Mouse (Mus musculus) retina, postnatal 1 day (tissue): ENCODE data around the gene Obsl1.

ENCODE experiments used
- DNase-seq: peaks from one replicate; pipeline ENCODE4 v3.0.0-alpha.2; 2012

Obsl1 gene

GRCm38 (mm10) chr1:75517984-75518383, 11.7 kb upstream of the Obsl1 start:
- no peak for DNase-seq

- DNase-seq: no peak
Observed at GRCm38 (mm10) chr1:75516703-75517380, 10.6 kb upstream of the Obsl1 start.

GRCm38 (mm10) chr1:75512550-75512949, 6.3 kb upstream of the Obsl1 start:
- DNase-seq: no peak

GRCm38 (mm10) chr1:75511437-75512210, 5.4 kb upstream of the Obsl1 start:
- no peak for DNase-seq

- no peak for DNase-seq
Observed at GRCm38 (mm10) chr1:75510154-75510553, 3.9 kb upstream of the Obsl1 start.

GRCm38 (mm10) chr1:75509586-75509985, 3.3 kb upstream of the Obsl1 start:
- DNase-seq: no peak

- DNase-seq: peak; percentile 29
Observed at GRCm38 (mm10) chr1:75507006-75507405, 754 bp upstream of the Obsl1 start, which contains the start of gene Inha. Gene Inha, plus strand, starts transcription at chr1:75507077.

GRCm38 (mm10) chr1:75505159-75505955, 895 bp downstream of the Obsl1 start:
- peak; percentile 76 for DNase-seq

GRCm38 (mm10) chr1:75504256-75505045, 1.8 kb downstream of the Obsl1 start:
- no peak for DNase-seq

- DNase-seq: no peak
Observed at GRCm38 (mm10) chr1:75503651-75503980, 2.6 kb downstream of the Obsl1 start.

GRCm38 (mm10) chr1:75502945-75503650, 3.2 kb downstream of the Obsl1 start:
- DNase-seq: no peak

GRCm38 (mm10) chr1:75501905-75502304, 4.3 kb downstream of the Obsl1 start:
- DNase-seq: no peak

- DNase-seq: no peak
Observed at GRCm38 (mm10) chr1:75499441-75499840, 6.8 kb downstream of the Obsl1 start.

- DNase-seq: no peak
Observed at GRCm38 (mm10) chr1:75498897-75499296, 7.4 kb downstream of the Obsl1 start.

GRCm38 (mm10) chr1:75494878-75495548, 11.2 kb downstream of the Obsl1 start:
- peak; percentile 73 for DNase-seq

- DNase-seq: no peak
Observed at GRCm38 (mm10) chr1:75492579-75493170, 13.6 kb downstream of the Obsl1 start.

- no peak for DNase-seq
Observed at GRCm38 (mm10) chr1:75490785-75491551, 15.3 kb downstream of the Obsl1 start.

GRCm38 (mm10) chr1:75487405-75488161, 18.7 kb downstream of the Obsl1 start:
- DNase-seq: peak; percentile 89

GRCm38 (mm10) chr1:75487040-75487404, 19.2 kb downstream of the Obsl1 start:
- peak; percentile 32 for DNase-seq

GRCm38 (mm10) chr1:75486561-75486960, 19.7 kb downstream of the Obsl1 start:
- DNase-seq: peak; percentile 36
